Mouse (Mus musculus) 3134 (cell line): Measurements from ENCODE around the gene Pigq.

Source experiments
- DNase-seq: peaks from one replicate; pipeline ENCODE4 v3.0.0-alpha.2; 2011; ENCODE audit warnings: low spot score; ENCODE audit not compliant: insufficient read length; ENCODE audit errors: extremely low read depth

Pigq gene

DNA sequence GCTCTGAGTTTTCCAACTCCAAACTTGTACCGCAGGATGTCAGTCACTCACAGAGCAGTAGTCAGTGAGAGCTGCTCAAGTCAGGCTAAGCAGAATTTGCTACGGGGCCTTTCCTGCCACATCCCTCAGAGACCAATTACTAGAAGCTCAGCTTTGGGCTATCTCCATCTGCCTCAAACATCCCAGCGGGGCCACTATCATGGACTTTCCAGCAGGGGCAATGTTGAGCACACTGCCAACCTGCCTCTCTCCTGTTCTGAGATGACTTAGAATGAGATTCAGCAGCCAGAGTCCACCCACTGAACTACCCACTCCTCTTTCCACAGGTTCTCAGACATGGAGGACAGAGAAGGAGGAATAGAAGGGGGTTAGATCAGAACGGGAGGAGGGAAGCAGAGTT is 59.1 kb downstream of the Pigq start:
- DNase-seq, result no peak

GRCm38 (mm10) chr17:25883824-25884223 is 60.9 kb downstream of the Pigq start:
- DNase-seq, result no peak

GRCm38 (mm10) chr17:25883268-25883667 is 61.5 kb downstream of the Pigq start:
- no peak for DNase-seq

GRCm38 (mm10) chr17:25882306-25882705 is 62.4 kb downstream of the Pigq start:
- no peak for DNase-seq

GRCm38 (mm10) chr17:25881691-25882090 is 63.0 kb downstream of the Pigq start:
- DNase-seq, result no peak

GRCm38 (mm10) chr17:25880913-25881641 is 63.7 kb downstream of the Pigq start:
- no peak for DNase-seq

- no peak for DNase-seq
Observed at GRCm38 (mm10) chr17:25880196-25880910, 64.4 kb downstream of the Pigq start, which contains the start of gene Wfikkn1. Wfikkn1 (minus strand) TSS chr17:25880858.

GRCm38 (mm10) chr17:25879750-25880149 is 65.0 kb downstream of the Pigq start:
- no peak for DNase-seq

DNA sequence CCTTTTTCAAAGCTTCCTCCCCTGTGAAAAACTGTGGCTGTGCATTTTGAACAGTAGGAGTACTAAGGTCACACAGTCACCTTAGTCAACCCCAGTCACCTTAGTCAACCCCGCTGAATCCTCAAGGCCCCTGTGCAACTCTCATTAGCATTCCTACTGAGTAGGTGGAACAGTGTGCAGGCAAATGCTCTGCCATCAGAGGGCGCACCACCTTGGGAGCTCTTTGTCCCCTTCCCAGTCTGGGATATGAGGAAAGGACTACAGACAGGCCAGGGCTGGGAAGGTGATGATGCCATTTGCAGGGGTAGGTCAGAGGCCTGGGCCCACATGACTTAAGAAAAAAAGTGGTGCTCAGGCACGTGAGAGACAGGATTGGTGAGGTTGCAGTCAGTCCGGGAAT is 65.5 kb downstream of the Pigq start:
- no peak for DNase-seq

DNA sequence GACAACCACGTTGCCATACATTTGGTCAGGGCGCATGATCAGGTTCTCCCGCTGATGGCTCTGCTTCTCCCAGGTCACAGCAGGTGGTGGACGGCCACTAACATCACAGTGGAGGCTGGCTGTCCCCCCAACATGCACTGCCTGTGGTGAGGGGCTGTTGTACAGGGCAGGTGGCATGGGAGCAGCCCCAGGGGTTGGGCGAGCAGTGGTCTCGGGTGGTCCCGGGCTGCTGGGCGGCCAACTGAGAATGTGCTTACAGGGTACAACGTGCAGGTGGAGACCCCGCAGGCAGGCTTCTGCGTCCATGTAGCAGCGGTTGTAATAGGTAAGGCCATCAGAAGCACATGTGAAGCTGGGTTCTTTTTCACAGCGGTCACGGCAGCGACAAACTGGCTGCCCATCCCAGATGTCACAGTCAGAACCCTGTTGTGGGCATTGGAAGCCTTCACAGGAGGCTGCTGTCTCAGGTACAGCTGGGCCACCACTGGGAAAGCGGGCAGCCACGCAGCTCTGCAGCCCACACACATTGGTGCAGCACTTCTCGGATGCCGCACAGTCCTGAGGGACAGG is 66.0 kb downstream of the Pigq start:
- DNase-seq, result no peak

- no peak for DNase-seq
Observed at GRCm38 (mm10) chr17:25877741-25878610, 66.8 kb downstream of the Pigq start.

GRCm38 (mm10) chr17:25877025-25877424 is 67.7 kb downstream of the Pigq start:
- DNase-seq, result no peak
